Mouse (Mus musculus) mature B cell (primary cell): ENCODE data around the gene Dnajc4.

Source experiments
- in situ Hi-C: fragments of 300-500 bp; cut with MboI; formaldehyde crosslinking; loops from 2 replicates; pipeline ENCODE4 v1.14.3; 2019

The Dnajc4 gene

GRCm38 (mm10) chr19:6948186-6948585, 44.2 kb downstream of the Dnajc4 start:
- in situ Hi-C loops, result no loop called here

- in situ Hi-C loops, result no loop called here
These were observed 44.6 kb downstream of the Dnajc4 start for GRCm38 (mm10) chr19:6947742-6948141.

GRCm38 (mm10) chr19:6943709-6944108, 48.7 kb downstream of the Dnajc4 start:
- in situ Hi-C loops, result no loop called here

- in situ Hi-C loops, result no loop called here
These were observed 49.6 kb downstream of the Dnajc4 start for GRCm38 (mm10) chr19:6942764-6943163.

GRCm38 (mm10) chr19:6942249-6942691, 50.1 kb downstream of the Dnajc4 start, which contains the start of gene Gpr137:
Gene Gpr137 (minus strand): TSS chr19:6942480.
- in situ Hi-C loops, result no loop called here

- in situ Hi-C loops, result no loop called here
These were observed 50.8 kb downstream of the Dnajc4 start, which contains the start of gene Bad for GRCm38 (mm10) chr19:6941372-6942248. Gene Bad (plus strand): TSS chr19:6941861.

- in situ Hi-C loops, result no loop called here
These were observed 51.7 kb downstream of the Dnajc4 start for GRCm38 (mm10) chr19:6940396-6941351.

- in situ Hi-C loops, result no loop called here
These were observed 53.0 kb downstream of the Dnajc4 start for GRCm38 (mm10) chr19:6939106-6940002.
